Mouse (Mus musculus) hematopoietic stem cell, adult 5-6 weeks (primary cell): ENCODE results near the gene Lrrc4b. TPM values are rescaled to one million over a fixed set of nuclear protein-coding genes. Genes with fewer than 3 reads are reported as not detected.

Experiments used
- ATAC-seq, 2 experiments: fragments of 125-278 bp in 1 of 2; replicated peaks in 1 of 2; 2 replicates each; pipeline ENCODE4 v1.8.0; 2016 to 2017; ENCODE audit warnings: inconsistent platforms in 2 of 2, mild to moderate bottlenecking in 2 of 2, moderate number of reproducible peaks in 2 of 2, low read depth in 1 of 2, moderate TSS enrichment in 1 of 2; ENCODE audit not compliant: low FRiP score in 2 of 2, poor library complexity in 2 of 2, severe bottlenecking in 2 of 2, insufficient read depth in 1 of 2, low TSS enrichment in 1 of 2
- total RNA-seq: library from RNA; stranded (forward); fragments of 172-1452, 232-1000 nt; gene quantifications from 2 replicates; pipeline ENCODE4 v1.2.3, GENCODE M21; 2017

Gene Lrrc4b
- total RNA-seq, 1 experiment from 2014 or later, result not detected

DNA sequence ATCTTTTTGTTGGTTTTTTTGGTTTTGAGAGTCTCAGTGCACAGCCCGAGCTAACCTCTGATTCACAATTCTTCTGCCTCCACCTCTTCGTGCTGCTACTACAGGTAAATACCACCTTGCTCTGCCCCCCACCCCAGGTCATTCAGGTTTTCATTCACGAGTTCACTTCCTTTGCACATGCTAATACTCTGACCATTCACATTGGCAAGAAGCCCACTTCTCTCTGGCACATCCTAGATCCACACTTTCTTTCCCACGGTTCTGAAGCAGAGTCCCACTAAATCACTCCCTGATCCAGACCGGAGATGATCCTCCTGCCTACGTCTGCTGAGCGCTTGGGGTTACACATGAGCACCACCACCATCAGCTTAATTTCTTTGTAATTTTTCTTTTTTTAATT, 66.3 kb downstream of the Lrrc4b start:
- no peak for ATAC-seq

DNA sequence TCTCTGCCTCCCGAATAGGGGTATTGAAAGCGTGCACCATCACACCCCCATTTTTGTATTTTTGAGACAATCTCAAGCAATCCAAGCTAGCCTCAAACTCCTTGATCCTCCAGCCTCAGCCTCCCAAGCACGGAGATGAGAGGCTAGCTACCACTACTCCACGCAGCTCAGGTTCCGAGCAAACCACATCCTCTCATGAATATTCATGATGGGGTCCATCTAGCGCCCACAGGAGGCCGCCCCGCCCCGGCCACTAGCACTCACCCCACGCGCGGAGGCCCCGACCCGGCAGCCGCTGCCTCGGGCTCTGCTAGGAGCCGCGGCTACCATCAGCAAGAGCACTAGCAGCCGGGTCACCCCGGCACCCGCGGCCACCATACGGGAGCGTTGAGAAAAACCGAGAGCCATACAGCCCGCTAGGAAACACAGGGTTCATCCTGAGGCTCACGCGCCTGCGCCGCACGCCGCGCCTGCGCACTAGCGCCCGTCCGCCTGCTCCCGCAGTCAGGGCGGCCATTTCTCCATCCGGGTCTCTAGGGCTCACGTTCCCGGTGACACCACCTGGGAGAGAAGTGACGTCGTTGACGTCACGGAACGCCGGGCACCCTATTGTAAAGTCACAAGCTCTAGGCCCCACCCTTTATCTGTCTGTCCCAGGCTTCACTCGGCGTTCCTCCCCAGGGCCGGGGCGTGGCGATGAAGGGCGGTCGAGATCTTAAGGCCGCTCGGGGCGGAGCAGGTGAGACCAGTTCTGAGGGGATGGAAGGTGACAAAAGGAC, 67.4 kb downstream of the Lrrc4b start, which contains the start of the genes Emc10 and Fam71e1:
TSS of gene Emc10 (minus strand) at position 538 of the 779 bp plus-strand sequence.
TSS of gene Fam71e1 (plus strand) at position 590 of the 779 bp plus-strand sequence.
- peak; percentile 90 to 93 for ATAC-seq

DNA sequence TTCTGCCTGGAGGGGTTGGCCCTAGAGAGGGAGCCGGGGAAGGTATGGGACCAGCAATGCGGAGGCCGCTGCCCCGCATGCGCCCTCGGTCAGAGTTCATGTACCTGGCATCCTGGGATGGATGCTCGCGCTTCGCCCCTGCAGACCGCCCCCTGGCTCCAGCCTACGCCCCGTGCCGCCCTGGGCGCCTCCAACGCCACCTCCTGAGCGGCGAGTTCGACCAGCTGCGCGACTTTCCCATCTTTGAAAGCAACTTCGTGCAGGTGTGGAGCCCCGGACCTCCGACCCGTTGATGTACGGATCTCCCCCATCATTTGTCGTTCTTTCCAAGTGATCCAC, 67.9 kb downstream of the Lrrc4b start:
- no peak for ATAC-seq

DNA sequence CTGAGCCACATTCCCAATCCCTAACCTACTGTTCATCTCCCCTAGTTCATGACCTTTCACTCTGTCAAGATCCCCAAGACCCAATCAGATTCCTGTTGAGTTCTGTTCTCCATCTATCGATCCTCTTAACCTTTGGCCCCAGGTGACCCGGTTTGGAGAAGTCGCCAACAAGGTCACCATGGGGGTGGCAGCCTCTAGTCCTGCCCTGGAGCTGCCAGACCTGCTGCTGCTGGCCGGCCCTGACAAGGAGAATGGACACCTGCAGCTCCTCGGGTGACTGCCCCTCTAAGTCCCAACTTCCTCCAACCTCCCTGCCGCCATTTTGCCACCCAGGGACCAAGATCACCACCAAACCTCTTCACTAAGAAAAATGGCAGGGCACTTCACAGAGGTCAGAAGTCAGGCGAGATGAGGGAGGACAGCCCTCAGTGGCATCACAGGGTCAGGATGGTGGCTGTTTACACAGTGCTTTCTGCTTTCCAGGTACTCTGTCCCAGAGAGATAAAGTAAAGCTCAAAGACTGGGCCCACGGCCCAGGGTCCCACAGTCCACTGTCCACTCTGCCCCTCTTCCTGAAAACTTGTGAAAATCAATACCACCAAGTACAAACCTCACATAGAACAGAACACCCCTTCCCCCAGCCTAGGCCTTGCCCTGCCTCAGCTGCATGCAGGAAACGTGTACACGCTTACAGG, 68.7 kb downstream of the Lrrc4b start:
- ATAC-seq, result no peak

GRCm38 (mm10) chr7:44498922-44499321, 70.1 kb downstream of the Lrrc4b start:
- ATAC-seq, result no peak

DNA sequence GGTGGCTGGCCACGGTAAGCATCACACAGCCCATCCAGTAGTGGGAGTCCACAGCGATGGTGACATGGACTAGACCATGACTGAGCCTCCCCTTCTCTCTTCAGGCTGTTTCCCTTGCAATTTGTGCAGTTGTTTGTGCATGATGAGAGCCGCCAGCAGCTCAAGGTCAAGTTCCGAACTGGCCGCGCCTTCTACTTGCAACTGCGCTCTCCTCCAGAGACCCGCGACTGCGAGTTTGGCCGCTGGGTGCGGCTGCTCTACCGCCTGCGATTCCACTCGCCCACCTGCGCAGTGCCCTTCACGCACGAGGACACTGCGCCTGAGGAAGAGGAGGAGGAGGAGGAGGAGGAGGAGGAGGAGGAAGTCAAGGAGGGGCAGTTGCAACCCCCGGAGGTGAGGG, 71.2 kb downstream of the Lrrc4b start:
- no peak for ATAC-seq

- ATAC-seq, result peak; percentile 50 to 54; a peak in 2 of 4 replicates
Observed at GRCm38 (mm10) chr7:44501563-44502115, 72.8 kb downstream of the Lrrc4b start.

GRCm38 (mm10) chr7:44507491-44507890, 78.7 kb downstream of the Lrrc4b start:
- ATAC-seq, result no peak

Other genes starting within 250 kb of the Lrrc4b start
- not detected in 2 replicates for gene Klk1b24, start 240.8 kb upstream of the Lrrc4b start, total RNA-seq
- not detected in 2 replicates for gene Klk1b3, start 230.8 kb upstream of the Lrrc4b start, total RNA-seq
- not detected in 2 replicates for gene Klk1b4, start 221.6 kb upstream of the Lrrc4b start, total RNA-seq
- not detected in 2 replicates for gene Klk1b5, start 213.1 kb upstream of the Lrrc4b start, total RNA-seq
- not detected in 2 replicates for gene Klk1, start 203.7 kb upstream of the Lrrc4b start, total RNA-seq
- gene Gm36864, start 192.8 kb upstream of the Lrrc4b start, total RNA-seq, result not detected in 2 replicates
- gene 1700028J19Rik, start 182.3 kb upstream of the Lrrc4b start, total RNA-seq, result 0.31 TPM in 1 of 2 replicates, not detected in the other
- gene 2410002F23Rik, start 182.3 kb upstream of the Lrrc4b start, total RNA-seq, result 86.6 and 87.3 TPM in 2 replicates
- gene Acp4, start 171.6 kb upstream of the Lrrc4b start, total RNA-seq, result 0.74 TPM in 1 of 2 replicates, not detected in the other
- gene Gm15517, start 167.6 kb upstream of the Lrrc4b start, total RNA-seq, result not detected in 2 replicates
- 1.5 and 4.2 TPM in 2 replicates for gene Clec11a, start 122.1 kb upstream of the Lrrc4b start, total RNA-seq
- gene Shank1, start 118.8 kb upstream of the Lrrc4b start, total RNA-seq, result not detected in 2 replicates
- gene Syt3, start 44.9 kb upstream of the Lrrc4b start, total RNA-seq, result 0.79 and 1.8 TPM in 2 replicates
- 1.9 TPM in 1 of 2 replicates, not detected in the other for gene 1700008O03Rik, start 43.2 kb upstream of the Lrrc4b start, total RNA-seq
- gene Aspdh, start 36.4 kb downstream of the Lrrc4b start, total RNA-seq, result not detected in 2 replicates
- 19.0 and 20.4 TPM in 2 replicates for gene Josd2, start 39.0 kb downstream of the Lrrc4b start, total RNA-seq
- gene Emc10, start 67.5 kb downstream of the Lrrc4b start, total RNA-seq, result 30.3 and 44.3 TPM in 2 replicates
- 17.6 TPM in 1 of 2 replicates, not detected in the other for gene Fam71e1, start 67.6 kb downstream of the Lrrc4b start, total RNA-seq
- not detected in 2 replicates for gene Mybpc2, start 95.6 kb downstream of the Lrrc4b start, total RNA-seq
- gene Spib, start 103.1 kb downstream of the Lrrc4b start, total RNA-seq, result 0.25 TPM in 1 of 2 replicates, not detected in the other
- gene Pold1, start 119.8 kb downstream of the Lrrc4b start, total RNA-seq, result 57.7 and 60.3 TPM in 2 replicates
- gene Nr1h2, start 124.9 kb downstream of the Lrrc4b start, total RNA-seq, result 80.0 and 105 TPM in 2 replicates
- 55.1 and 74.2 TPM in 2 replicates for gene Napsa, start 143.4 kb downstream of the Lrrc4b start, total RNA-seq
- 0.50 TPM in 1 of 2 replicates, not detected in the other for gene Kcnc3, start 161.6 kb downstream of the Lrrc4b start, total RNA-seq
- gene Myh14, start 241.8 kb downstream of the Lrrc4b start, total RNA-seq, result 0.10 and 0.38 TPM in 2 replicates